Mouse (Mus musculus) CH12.LX (cell line): ENCODE data around the gene Por.

ENCODE experiments used
- MAFK ChIP-seq: IDR thresholded peaks from 2 replicates; pipeline ENCODE4 v1.6.1; 2011; ENCODE audit warnings: low read length, improper control_type of control experiment; ENCODE audit not compliant: insufficient replicate concordance
- POLR2A ChIP-seq: IDR thresholded peaks from 2 replicates; pipeline ENCODE4 v1.6.1; 2011; ENCODE audit warnings: low read depth, mild to moderate bottlenecking, improper control_type of control experiment, low read length
- ZNF384 ChIP-seq: IDR thresholded peaks from 2 replicates; pipeline ENCODE4 v1.6.1; 2012; ENCODE audit warnings: low read depth, low read length, improper control_type of control experiment, inconsistent platforms

- TF ChIP-seq MAFK, result no peak
- TF ChIP-seq ZNF384, result no peak
- TF ChIP-seq POLR2A, result no peak
These were observed 68.4 kb downstream of the Por start for GRCm38 (mm10) chr5:135738266-135738665.
